Mouse (Mus musculus): Measurements from ENCODE around the gene Wnt1.
"Not testable (repeated sequence)": the region's sequence is repeated elsewhere in the genome, so short reads cannot be mapped to it uniquely, and the experiment has no call there.

Gene Wnt1

DNA sequence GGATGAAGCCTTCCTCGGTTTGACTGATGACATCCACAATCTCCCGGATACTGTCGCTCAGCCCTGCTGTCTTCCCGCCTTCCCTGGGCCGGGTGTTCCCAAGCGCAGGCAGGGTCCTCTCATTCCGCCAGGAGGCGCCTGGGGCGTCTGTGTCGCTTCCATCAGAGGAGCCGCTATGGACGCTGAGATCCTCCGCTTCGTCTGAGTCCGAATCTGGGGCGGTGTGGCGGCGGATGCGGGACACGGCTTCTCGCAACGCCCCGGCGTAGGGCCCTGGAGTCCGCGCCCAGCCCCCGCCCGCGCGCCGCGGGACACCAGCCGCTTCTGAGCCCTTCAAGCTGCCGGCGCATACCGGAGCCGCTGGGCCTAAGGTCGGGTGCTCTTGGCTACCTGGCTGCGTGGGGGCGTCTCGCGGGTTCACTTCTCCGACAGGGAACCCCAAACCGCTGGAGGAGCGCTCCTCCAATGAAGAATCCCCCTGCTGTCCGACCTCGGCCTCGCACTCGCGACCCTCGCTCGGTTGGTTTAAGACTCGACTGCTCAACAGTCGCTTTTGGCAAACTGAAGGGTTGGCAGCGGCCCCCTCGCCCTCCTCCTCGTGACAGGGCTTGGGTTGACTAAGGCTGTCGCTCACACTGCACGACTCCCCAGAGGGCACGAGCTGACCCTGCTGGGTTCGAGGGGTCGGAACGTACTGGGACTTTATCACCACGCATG is 15.8 kb downstream of the Wnt1 start:
- peak; percentile 36 to 62 for DNase-seq (ENCODE audit: low spot score in 2 of 2)

DNA sequence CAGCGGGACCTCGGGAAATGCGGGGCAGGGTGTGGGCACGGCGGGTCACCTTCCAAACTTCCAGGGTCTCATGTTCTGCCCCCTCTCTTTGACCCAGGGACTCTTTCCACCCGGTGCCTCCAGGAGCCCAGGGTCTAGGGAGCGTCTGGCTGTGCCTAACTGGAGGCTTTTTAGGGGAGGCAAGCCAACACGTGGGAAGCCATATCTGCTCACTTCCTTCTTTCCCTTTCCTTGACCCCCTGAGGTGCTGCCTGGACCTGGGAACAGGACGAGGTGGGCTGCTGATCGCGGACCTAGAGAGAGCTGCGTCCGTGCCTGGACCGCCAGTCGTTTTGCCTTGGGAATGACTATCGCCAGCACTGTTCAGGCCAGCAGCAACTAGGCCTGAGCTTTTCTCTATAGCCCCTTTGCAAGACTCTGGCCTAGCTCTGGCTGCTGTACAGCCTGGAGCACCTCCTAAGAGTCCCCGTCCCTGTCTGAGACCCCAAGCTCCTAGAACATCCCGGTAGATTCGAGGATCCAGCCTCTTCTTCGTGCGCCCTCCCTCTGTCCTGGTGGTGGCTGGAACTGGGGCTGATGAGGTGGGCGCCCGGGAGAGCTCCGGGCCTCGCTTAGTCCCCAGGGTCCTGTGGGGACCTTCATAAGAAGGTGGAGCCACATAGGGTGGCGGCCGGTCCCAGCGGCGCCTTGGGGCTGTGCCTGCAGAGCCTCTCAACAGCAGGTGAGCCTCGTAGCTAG is 16.6 kb downstream of the Wnt1 start:
- DNase-seq (ENCODE audit: low spot score in 2 of 2): no peak

DNA sequence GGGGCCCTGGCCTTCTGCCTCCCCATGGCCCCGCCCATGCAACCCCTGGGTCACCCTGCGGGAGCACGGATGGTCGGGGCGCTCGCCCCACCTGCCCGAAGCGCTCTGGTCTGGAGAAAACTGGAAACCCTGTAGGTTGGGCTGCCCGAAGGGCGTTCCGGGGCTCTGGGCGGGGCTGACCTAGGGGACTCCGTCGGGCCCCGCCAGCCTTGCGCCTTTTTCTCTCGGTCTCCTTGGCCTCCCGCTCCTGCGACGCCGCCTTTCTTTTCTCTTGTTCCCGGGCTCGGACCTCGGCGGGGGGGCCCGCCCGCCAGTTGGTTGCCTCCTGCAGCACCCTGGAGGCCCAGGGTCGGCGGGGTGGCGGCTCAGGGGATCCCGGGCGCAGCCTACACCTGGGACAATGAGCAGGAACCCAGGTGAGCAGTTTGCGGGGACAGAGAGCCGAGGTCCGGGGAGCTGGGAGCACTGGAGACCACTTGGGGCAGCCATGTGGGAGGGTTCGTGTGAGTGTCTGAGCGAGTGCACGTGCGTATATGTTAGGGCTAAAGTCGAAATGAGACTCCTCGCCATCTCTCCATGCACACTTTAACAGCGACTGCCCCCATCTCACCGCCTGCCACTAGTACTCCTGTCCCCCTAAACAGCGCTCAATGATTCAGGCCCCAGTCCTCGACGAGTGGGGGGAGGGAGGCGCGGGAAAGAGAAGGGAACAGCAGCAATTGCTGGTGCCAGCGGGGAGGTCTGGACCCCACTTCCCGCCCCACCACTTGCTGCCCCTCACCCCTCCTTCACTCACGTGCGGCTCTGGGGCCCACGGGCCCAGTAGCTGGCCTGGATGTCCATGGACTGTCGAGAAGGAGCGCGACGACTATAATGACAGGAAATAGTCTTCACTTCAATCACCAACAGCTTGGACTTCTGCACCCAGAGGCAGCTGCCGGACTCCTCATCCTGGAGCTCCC is 17.4 kb downstream of the Wnt1 start:
- DNase-seq (ENCODE audit: low spot score in 2 of 2): peak; percentile 35 to 55

DNA sequence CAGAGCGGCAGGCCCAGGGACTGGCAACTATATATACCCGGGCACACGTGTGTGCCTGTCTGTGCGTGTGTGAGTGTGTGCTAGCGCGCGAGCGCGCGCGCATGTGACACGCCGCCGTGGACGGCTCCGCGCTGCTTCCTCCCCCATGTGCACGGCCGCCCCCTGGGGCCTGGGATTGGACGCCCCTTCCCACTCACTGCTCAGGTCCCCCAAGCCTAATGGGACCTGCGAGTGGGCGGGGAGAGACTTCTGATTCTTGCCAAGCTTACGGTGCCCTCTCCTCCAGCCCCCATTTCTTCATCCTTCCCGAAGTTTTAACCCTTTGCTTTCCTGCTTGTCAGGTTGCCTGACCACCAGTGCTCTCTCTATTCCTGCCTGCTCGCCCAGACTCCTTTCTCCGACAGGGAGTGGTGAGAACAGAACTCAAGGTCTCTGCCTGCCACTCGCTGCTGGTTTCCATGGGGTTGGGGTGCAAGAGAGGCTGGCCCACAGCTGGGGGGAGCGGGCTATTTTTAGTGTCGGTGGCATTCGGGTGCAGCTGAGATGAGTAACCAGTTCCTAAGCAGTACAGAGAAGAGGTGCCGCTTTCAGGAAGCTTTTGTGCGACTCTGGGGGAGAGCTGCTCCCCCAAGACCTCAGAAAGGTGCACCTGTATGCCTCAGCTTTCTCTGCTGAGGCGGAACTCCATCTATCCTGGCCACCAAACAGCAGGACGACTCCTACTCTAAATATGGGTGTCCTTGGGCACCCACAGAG is 18.4 kb downstream of the Wnt1 start:
- peak in 1 of 2 experiments; percentile 56 for DNase-seq (ENCODE audit: low spot score in 2 of 2)

DNA sequence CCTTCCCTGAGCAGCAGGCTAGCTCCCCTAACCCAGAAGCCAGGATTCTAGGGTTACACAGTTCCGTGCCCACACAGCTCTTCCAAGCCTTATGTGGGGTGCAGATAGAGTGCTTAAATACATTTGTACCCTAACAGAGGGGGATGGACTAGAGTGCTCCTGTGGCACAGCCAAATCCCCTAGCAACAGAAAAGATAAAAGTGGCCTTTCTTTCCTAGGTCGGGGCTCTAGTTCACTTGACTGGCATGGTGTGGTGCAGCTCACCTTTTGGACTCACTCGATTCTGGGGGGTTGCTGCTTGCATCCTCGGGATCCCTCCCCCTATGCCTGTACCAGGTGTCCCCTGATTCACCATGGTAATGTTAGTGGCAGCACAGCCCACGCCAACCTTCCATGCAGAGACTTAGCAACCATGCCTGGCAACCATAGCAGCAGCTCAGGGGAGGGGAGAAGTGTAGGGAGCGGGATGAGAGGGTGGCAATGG is 19.0 kb downstream of the Wnt1 start:
- no peak for DNase-seq (ENCODE audit: low spot score in 2 of 2)

DNA sequence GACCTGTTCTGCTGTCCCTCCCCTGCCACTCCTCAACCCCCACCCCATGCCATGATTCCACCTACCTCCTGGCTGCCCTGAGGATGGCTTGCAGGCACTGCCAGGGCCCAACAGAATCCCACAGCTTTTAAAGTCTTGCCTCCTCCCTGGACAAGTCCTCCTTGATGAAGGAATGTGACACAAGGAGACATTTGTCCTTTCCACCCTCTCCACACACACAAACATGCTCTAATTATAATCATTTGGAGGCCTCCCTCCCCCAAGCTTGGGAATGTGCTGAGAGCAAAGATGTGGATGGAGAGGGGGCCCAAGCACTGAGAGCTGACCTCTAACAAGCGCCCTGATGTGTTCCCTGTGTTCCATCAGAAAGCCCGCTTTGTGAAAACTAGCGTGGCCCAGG is 19.7 kb downstream of the Wnt1 start, which contains the start of gene Ddn:
Gene Ddn, minus strand, starts transcription at position 101 of the 400 bp plus-strand sequence.
- DNase-seq (ENCODE audit: low spot score in 2 of 2): no peak

DNA sequence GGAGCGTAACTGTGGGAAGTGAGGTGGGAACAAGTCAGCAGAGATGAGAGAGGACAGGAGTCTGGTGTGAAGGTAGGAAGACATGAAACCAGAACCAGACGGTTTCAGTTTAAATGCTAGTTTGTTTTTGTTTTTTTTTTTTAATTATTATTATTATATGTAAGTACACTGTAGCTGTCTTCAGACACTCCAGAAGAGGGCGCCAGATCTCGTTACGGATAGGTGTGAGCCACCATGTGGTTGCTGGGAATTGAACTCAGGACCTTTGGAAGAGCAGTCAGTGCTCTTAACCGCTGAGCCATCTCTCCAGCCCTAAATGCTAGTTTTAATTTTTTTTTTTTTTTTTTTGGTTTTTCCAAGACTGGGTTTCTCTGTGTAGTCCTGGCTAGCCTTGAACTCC is 20.6 kb downstream of the Wnt1 start:
- DNase-seq (ENCODE audit: low spot score in 2 of 2): not testable (repeated sequence)

DNA sequence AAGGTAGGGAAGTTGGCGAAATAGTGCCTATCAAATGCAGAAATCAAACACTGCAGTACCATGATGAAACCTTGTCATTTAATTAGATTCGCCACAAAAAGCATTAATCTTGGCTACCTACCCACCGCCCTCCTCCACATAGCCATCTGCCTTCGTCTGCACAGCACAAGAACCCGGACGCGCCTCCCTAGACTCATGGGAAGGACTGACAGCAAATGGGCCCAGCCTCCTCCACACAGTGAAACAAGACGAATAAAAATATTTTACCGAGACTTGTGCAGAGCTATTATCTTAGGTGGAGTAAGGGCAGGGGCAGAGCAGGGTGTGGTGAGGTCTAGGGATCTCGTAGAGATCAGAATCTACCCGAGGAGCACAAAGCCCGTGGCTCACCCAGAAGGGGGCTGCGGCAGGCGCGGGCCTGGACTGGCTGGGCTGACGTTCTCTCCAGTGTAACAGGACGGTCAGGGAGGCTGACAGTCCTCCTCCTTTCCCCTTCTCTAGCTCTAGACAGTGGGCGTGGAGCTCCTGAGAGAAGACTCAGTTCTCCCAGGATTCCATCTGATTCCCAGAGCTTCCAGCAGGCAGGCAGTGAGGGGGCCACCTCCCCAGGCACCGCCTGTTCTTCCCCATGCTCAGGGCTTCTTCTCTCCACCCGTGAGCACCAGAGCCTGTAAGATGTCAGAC is 23.2 kb downstream of the Wnt1 start:
- no peak for DNase-seq (ENCODE audit: low spot score in 2 of 2)

DNA sequence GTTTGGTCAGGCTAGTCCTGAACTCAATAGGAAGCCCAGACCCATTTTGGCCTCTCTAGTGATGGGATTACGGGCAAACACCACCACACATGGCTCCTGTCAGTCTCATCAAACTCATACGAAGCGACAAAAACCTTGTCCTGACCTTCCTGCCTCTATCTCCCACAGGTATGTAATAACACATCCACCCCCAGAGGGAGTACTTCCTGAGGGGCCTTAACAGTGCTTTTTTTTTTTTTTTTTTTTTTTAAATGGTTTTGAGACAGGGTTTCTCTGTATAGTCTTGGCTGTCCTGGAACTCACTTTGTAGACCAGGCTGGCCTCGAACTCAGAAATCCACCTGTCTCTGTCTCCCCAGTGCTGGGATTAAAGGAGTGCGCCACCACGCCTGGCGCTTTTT is 28.5 kb downstream of the Wnt1 start:
- no peak for DNase-seq (ENCODE audit: low spot score in 2 of 2)

DNA sequence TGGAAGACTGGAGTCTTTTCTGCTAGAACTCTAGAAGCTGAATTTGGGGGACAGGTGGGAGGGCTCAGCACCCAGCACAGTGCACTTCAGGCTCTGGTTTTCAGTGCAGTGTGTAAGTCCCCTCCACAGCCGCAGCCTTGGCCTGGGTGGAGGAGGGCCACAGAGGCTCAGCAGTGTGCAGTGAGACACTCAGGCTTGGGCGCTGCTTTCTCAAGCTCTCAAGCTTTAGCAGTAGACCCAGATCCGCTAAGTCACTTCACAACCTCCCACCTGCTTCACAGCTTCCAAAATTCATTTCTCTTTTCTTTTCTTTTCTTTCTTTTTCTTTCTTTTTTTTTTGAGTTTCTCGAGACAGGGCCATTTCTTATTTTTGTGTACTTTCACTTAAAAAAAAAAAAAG is 31.3 kb downstream of the Wnt1 start:
- DNase-seq (ENCODE audit: low spot score in 2 of 2): no peak

DNA sequence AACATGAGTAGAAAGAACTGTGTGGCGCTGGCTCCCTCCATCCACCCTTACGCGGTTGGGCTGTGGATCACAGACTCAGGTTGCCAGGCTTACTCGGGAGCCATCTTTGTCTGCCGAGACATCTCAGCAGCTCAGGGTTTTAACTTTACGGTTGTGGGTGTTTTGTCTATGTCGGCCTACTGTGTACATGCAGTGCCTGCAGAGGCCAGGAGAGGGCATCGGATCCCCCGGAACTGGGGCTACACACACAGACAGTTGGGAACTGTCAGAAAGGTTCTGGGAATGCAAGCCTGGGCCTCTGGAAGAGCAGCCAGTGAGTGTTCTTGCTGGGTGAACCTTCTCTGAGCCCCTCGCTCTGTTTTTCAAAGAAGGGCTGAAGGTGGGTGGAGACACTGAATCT is 31.7 kb downstream of the Wnt1 start:
- peak in 1 of 2 experiments; percentile 72 for DNase-seq (ENCODE audit: low spot score in 2 of 2)

DNA sequence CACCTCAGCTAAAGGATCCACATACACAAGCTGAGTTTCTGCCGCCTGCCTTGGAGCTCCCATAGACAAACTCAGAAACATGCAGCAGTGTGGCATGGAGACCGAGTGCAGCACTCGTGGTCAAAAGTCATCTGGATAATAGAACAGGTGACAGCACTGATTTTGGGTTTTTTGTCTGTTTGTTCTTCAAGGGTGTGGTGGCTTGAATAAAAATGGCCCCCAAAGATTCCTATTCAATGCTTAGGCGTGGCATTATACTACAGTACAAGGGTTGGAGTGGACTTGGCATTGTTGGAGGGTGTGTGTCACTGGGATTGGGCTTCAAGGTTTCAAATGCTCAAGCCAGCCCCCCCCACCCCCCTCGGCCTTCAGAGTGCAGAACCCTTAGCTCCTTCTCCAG is 32.5 kb downstream of the Wnt1 start:
- DNase-seq (ENCODE audit: low spot score in 2 of 2): no peak

DNA sequence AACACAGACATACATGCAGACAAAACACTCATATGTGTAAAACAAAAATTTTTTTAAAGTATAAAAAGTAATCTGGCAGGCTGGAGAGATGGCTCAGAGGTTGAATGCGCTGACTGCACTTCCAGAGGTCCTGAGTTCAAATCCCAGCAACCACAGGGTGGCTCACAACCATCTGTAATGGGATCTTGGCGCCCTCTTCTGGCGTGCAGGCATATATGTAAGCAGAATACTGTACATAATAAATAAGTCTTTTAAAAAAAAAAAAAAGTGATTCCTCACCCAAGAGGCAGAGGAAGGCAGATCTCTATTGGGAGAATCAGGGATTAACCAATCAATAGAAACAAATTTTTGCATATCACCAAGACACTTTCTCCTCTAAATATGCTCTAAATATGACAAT is 33.8 kb downstream of the Wnt1 start:
- DNase-seq (ENCODE audit: low spot score in 2 of 2): peak in 1 of 2 experiments; percentile 62

DNA sequence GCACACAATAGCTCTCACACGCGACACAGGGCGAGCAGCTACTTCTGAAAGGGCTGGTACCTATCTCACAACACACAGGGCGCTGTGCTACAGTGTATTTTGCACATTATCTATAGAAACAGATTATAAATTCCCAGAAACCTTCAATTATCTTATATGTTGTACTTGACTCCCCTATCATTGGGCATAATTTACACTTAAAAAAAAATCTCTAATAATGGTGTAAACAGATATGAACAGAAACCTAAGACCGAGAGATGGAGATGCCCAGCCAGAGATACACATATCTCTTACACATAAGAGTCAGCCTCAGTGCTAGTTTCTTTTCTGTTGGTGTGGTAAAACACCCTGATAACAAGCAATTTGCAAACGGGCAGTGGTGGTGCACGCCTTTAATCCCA is 38.0 kb downstream of the Wnt1 start:
- DNase-seq (ENCODE audit: low spot score in 2 of 2): no peak

DNA sequence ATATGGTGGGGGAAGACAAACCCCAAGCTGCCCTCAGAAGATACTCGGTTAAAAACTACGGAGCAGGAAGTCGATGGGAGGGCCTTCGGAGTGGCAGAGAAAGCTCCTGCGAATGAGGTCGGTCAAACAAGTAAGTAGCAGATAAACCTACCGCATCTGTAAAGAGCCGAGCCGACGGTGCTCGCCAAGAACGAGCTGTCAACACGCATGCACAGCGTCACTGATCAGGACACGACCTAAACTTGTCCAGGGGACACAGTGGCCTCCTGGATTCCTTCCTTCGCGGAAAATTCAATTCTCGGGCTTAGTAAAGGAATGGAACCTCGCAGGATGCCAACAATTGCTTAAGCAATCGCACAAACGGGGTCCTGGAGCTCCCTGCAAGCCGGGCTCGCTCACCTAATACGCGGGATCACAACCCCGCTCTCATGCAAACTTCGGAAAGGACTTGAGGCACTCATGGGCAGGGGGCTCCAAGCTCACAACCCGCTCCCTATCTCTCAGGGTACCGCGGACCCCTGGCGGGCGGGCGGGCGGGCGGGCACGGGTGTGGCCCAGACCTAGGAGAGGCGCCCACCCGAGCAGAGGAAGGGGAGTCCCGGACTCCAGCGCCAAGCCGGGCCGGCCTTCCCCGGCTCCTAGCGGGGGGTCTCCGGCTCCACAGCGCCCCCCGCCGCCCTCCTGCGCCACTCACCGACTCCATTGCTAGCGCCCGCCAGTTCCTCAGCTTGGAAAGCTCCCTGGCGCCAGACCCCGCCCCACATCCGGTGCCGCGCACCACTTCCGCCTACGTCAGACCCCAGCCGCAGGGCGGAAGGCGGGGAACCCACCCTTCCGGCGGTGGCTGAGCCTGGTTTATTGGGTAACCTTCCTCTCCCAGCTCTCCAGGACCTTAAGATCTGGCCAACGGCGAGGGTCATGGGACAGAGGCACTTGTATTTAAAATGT is 41.4 kb downstream of the Wnt1 start, which contains the start of gene Prkag1:
Gene Prkag1, minus strand, starts transcription at position 786 of the 948 bp plus-strand sequence.
- peak; percentile 93 to 97 for DNase-seq (ENCODE audit: low spot score in 2 of 2)

DNA sequence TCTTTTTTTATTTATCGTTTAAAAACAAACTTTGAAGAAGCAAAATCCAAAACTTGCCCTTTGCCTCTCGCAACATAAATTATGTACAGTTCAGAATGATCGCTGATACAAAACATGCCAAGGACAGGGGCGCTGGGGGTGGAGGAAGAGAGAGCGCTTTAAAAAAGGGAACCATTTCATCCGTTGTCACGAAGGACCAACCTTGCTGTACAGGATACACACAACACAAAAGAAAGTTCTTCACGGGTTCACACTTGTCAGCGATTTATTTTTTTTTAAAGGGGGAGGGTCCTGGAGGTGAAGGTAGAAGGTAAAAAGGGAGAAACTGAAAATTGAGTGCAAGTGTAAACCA is 42.0 kb downstream of the Wnt1 start:
- no peak for DNase-seq (ENCODE audit: low spot score in 2 of 2)

DNA sequence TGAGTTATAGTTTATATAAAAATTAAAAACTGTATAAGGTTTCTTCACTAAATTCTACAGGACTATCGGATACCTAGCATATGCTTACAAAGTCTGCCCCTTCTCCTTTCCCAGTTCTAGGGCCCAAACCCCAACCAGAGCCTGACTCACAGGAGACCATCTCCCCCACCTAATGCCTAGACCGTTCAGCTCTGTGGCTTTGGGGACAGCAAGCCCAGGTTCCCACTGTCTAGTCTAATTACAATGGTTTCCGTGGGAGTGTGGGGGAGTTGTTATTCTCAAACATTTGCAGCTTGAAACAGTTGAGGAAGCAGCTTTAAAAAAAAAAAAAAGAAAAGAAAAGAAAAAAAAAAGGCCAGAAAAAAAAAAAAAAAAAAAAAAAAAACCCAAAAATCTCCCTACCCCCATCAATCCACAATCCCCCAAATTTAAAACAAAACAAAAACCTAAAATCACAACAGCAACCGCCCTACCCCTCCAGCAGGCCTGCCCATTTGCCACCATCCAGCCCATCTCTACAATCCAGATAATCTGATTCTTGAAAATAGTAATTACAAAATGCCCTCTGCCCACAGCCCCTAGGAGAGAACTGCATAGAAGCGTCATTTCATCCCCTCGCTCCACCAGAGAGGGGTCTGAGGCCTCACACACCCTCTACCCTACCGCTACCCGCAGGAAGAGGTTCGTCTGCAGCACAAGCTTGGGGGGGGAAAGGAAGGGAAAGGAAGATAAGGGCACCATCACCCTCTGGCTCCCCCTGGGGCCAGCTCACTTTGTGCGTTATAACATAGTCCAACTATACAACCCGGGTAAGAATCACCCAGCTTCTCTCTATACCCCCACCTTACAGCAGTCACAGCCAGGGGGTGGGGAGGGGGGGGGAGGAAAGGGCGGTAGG is 42.8 kb downstream of the Wnt1 start:
- DNase-seq (ENCODE audit: low spot score in 2 of 2): peak; percentile 47 to 76

DNA sequence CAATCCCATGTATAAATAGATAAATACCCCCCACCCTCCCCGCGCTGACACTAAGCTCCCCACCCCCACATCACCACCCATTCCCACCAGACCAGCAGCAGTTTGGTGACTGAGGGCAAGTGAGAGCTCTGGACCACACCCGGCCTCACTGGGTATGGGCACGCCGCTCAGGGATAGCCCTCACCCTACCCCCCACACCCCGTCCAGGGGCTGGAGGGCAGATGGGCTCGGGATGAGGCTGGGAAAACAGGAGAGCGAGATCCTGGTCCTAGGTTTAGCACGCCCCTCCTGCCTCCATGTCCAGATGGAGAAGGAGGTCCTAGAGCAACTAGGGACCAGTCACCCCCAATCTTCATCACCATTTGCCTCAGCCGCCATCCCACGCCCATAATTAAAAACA is 43.6 kb downstream of the Wnt1 start:
- no peak for DNase-seq (ENCODE audit: low spot score in 2 of 2)
